Mouse (Mus musculus): ENCODE results near the gene Rhoc. TPM values are rescaled to one million over a fixed set of nuclear protein-coding genes. Genes with fewer than 3 reads are reported as not detected.
"Not testable (repeated sequence)": the region's sequence is repeated elsewhere in the genome, so short reads cannot be mapped to it uniquely, and the experiment has no call there.

Gene Rhoc
- polyA plus RNA-seq, 1 experiment from 2014 or later, result 160 TPM

DNA sequence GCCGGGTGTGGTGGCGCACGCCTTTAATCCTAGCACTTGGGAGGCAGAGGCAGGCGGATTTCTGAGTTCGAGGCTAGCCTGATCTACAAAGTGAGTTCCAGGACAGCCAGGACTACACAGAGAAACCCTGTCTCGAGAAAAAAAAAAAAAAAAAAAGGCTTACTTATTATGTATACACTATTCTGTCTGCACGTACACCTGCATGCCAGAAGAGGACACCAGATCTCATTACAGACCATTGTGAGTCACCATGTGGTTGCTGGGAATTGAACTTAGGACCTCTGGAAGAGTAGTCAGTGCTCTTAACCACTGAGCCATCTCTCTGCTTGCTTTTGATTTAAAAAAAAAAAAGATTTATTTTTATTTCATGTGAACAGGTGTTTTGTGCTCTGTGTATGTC lies 25.1 kb downstream of the Rhoc start:
- H3K27me3 ChIP-seq (ENCODE audit: control insufficient read depth, insufficient read depth, low read length); H3K36me3 ChIP-seq (ENCODE audit: control insufficient read depth, insufficient read depth, low read length); H3K4me3 ChIP-seq (ENCODE audit: low read depth, low read length); H3K27ac ChIP-seq (replicated peaks; ENCODE audit: low read depth, low read length); H3K4me2 ChIP-seq (ENCODE audit: low read depth, severe bottlenecking); H3K4me1 ChIP-seq (ENCODE audit: control insufficient read depth, insufficient read depth, low read length); ATAC-seq (ENCODE audit: insufficient number of reproducible peaks, low FRiP score, low TSS enrichment, low read depth); DNase-seq (ENCODE audit: low spot score); H3K9ac ChIP-seq (ENCODE audit: low read length); H3K9me3 ChIP-seq (ENCODE audit: control insufficient read depth, low read length): not testable (repeated sequence)
- 93% methylated on average over 7 of the region's 7 CpGs for WGBS

GRCm38 (mm10) chr3:104814746-104815145 lies 26.6 kb downstream of the Rhoc start:
- no peak for DNase-seq (ENCODE audit: low spot score)
- no peak for ATAC-seq (ENCODE audit: insufficient number of reproducible peaks, low FRiP score, low TSS enrichment, low read depth)
- H3K4me3 ChIP-seq (ENCODE audit: low read depth, low read length), result no peak overlapping the region
- no peaks in the 10 kb centered on the region for H3K36me3 ChIP-seq (ENCODE audit: control insufficient read depth, insufficient read depth, low read length)
- no peak overlapping the region for H3K27ac ChIP-seq (replicated peaks; ENCODE audit: low read depth, low read length)
- H3K9ac ChIP-seq (ENCODE audit: low read length), result no peak overlapping the region
- H3K27me3 ChIP-seq (ENCODE audit: control insufficient read depth, insufficient read depth, low read length), result no peaks in the 10 kb centered on the region
- no peaks in the 10 kb centered on the region for H3K9me3 ChIP-seq (ENCODE audit: control insufficient read depth, low read length)
- peaks cover 12% of the 10 kb centered on the region for H3K4me1 ChIP-seq (ENCODE audit: control insufficient read depth, insufficient read depth, low read length)
- no peak overlapping the region for H3K4me2 ChIP-seq (ENCODE audit: low read depth, severe bottlenecking)
- 100% methylated on average over 1 of the region's 1 CpGs for WGBS

DNA sequence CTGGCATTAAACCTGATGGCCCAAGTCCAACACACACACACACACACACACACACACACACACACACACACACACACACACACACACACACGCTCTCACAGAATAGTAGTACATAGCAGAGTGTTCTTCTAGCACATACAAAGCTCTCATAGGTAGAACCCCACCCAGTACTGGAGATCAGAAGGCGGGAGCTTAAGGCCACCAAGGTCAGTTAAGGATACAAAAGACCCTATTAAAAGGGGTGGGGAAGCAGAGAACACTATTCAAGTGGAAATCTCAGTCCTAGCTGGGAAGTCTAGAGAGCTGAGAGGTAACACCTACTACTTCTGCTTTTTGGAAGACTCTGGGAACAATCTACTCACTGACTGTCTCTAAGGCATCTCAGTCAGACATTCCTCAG lies 27.2 kb downstream of the Rhoc start:
- Histone ChIP-seq H3K27ac (replicated peaks; ENCODE audit: low read depth, low read length) (no peak overlapping the region), H3K27me3 (ENCODE audit: control insufficient read depth, insufficient read depth, low read length) (no peaks in the 10 kb centered on the region), H3K36me3 (ENCODE audit: control insufficient read depth, insufficient read depth, low read length) (no peaks in the 10 kb centered on the region), H3K9ac (ENCODE audit: low read length) (no peak overlapping the region), H3K4me1 (ENCODE audit: control insufficient read depth, insufficient read depth, low read length) (peaks cover 12% of the 10 kb centered on the region), H3K4me2 (ENCODE audit: low read depth, severe bottlenecking) (no peak overlapping the region), H3K9me3 (ENCODE audit: control insufficient read depth, low read length) (no peaks in the 10 kb centered on the region), H3K4me3 (ENCODE audit: low read depth, low read length) (no peak overlapping the region)
- 91% methylated on average over 2 of the region's 2 CpGs for WGBS
- DNase-seq (ENCODE audit: low spot score), result no peak
- ATAC-seq (ENCODE audit: insufficient number of reproducible peaks, low FRiP score, low TSS enrichment, low read depth), result no peak

DNA sequence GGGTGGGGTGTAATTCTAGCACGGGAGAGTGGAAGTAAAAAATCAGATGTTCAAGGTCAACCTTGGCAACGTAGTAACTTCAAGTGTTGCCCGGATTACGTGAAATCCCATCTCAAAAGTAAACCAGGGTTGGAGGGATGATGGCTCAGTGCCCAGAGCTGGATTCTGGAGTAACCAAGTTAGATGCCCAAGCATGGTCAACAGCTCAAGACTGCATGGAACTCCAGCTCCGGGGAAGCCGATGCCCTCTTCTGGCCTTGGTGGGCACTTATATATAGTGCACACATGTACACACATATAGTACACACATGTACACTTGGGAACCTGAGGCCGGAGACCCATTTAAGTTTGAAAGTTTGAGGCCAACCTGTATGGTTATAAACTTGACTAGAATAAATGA lies 28.0 kb downstream of the Rhoc start:
- ATAC-seq (ENCODE audit: insufficient number of reproducible peaks, low FRiP score, low TSS enrichment, low read depth) (no peak), DNase-seq (ENCODE audit: low spot score) (no peak)
- H3K9ac ChIP-seq (ENCODE audit: low read length), result no peak overlapping the region
- no peaks in the 10 kb centered on the region for H3K36me3 ChIP-seq (ENCODE audit: control insufficient read depth, insufficient read depth, low read length)
- 96% methylated on average over 7 of the region's 7 CpGs for WGBS
- peaks cover 12% of the 10 kb centered on the region for H3K4me1 ChIP-seq (ENCODE audit: control insufficient read depth, insufficient read depth, low read length)
- H3K4me2 ChIP-seq (ENCODE audit: low read depth, severe bottlenecking), result peak overlapping the region; percentile 70; the same call in 1 of the 2 replicates
- H3K27me3 ChIP-seq (ENCODE audit: control insufficient read depth, insufficient read depth, low read length), result no peaks in the 10 kb centered on the region
- H3K9me3 ChIP-seq (ENCODE audit: control insufficient read depth, low read length), result no peaks in the 10 kb centered on the region
- H3K4me3 ChIP-seq (ENCODE audit: low read depth, low read length), result no peak overlapping the region
- no peak overlapping the region for H3K27ac ChIP-seq (replicated peaks; ENCODE audit: low read depth, low read length)

DNA sequence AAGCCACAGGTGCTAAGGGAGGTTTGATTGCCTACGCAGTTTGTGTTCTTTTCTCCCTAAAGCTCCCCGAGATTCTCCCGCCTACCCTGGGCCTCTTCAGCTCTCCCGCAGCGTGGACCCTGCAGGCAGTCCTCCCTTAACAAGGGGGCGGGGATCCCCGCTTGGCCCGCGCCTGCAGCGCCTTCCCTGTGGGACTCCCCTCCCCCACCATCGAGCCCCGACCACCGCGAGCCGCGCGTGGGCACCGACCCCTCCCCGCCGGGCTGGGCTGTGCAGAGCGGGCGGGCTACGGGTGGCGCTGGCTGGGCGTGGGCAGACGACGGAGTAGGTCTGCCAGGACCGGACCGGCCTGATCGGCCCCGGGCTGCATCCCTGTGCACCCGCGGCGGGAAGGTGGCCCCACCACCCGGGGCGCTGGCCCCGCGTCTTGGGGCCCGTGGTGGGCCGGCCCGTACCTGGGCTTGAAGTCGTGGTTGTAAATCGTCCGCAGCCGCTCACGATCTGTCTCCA lies 29.4 kb downstream of the Rhoc start:
- peak; percentile 57 for ATAC-seq (ENCODE audit: insufficient number of reproducible peaks, low FRiP score, low TSS enrichment, low read depth)
- peaks cover 1% of the 10 kb centered on the region; the same call in 1 of the 2 replicates for H3K36me3 ChIP-seq (ENCODE audit: control insufficient read depth, insufficient read depth, low read length)
- H3K4me3 ChIP-seq (ENCODE audit: low read depth, low read length), result peak overlapping the region; percentile 95
- WGBS, result under 1% methylated on average over 46 of the region's 46 CpGs
- H3K4me1 ChIP-seq (ENCODE audit: control insufficient read depth, insufficient read depth, low read length), result peaks cover 12% of the 10 kb centered on the region
- peak overlapping the region; percentile 94 for H3K9ac ChIP-seq (ENCODE audit: low read length)
- peak overlapping the region; percentile 70 for H3K4me2 ChIP-seq (ENCODE audit: low read depth, severe bottlenecking)
- H3K27ac ChIP-seq (replicated peaks; ENCODE audit: low read depth, low read length), result peak overlapping the region; percentile 92
- peak; percentile 78 for DNase-seq (ENCODE audit: low spot score)
- no peaks in the 10 kb centered on the region for H3K9me3 ChIP-seq (ENCODE audit: control insufficient read depth, low read length)
- no peaks in the 10 kb centered on the region for H3K27me3 ChIP-seq (ENCODE audit: control insufficient read depth, insufficient read depth, low read length)

DNA sequence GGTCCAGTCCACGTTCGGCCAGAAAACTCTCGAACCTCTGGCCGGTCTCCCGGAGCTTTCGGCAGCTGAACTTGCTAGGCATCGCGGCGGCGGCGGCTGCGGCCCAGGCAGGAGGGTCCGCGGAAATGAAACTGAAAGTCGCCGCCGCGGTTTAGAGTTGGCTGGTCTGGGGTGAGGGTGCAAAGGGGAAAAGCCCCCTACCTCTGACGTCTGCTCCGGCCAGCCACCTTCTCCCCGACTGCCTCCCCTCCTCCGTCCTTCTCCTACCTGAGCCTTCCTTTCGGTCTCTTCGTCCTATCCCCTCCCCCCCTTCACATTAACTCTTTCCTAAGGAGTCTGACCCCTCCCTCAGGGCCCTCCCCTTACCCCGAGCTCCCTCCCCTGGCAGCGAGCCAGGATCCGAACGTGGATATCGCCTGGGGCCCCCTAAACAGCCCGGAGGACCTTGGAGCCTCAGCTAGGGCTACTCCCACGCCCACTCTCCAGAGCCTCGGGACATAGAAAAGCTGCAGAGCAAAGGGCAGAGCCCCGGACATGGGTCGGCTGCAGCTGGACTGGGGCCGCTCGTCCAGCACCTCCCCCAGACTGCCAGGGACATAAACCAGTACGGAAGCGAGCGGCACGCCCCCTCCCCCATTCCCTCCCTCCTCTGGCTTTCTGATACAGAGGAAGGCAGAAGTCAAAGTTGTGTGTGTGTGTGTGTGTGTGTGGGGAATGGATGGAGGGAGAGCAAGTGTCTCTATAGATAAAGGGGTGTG lies 30.0 kb downstream of the Rhoc start, which contains the start of gene Mov10:
TSS of gene Mov10 (minus strand) at position 573 of the 758 bp plus-strand sequence.
- ATAC-seq (ENCODE audit: insufficient number of reproducible peaks, low FRiP score, low TSS enrichment, low read depth) (peak; percentile 84), DNase-seq (ENCODE audit: low spot score) (peak; percentile 88)
- H3K27ac ChIP-seq (replicated peaks; ENCODE audit: low read depth, low read length), result peak within 1 kb of the TSS; percentile 92
- no peaks in the 10 kb centered on the region for H3K9me3 ChIP-seq (ENCODE audit: control insufficient read depth, low read length)
- H3K9ac ChIP-seq (ENCODE audit: low read length), result peak within 1 kb of the TSS; percentile 94
- peaks cover 12% of the 10 kb centered on the region for H3K4me1 ChIP-seq (ENCODE audit: control insufficient read depth, insufficient read depth, low read length)
- 0% methylated on average over 40 of the region's 40 CpGs for WGBS
- peak within 1 kb of the TSS; percentile 95 for H3K4me3 ChIP-seq (ENCODE audit: low read depth, low read length)
- H3K36me3 ChIP-seq (ENCODE audit: control insufficient read depth, insufficient read depth, low read length), result peaks cover 3% of the 10 kb centered on the region; the same call in 1 of the 2 replicates
- H3K4me2 ChIP-seq (ENCODE audit: low read depth, severe bottlenecking), result peak within 1 kb of the TSS; percentile 70
- H3K27me3 ChIP-seq (ENCODE audit: control insufficient read depth, insufficient read depth, low read length), result no peaks in the 10 kb centered on the region

DNA sequence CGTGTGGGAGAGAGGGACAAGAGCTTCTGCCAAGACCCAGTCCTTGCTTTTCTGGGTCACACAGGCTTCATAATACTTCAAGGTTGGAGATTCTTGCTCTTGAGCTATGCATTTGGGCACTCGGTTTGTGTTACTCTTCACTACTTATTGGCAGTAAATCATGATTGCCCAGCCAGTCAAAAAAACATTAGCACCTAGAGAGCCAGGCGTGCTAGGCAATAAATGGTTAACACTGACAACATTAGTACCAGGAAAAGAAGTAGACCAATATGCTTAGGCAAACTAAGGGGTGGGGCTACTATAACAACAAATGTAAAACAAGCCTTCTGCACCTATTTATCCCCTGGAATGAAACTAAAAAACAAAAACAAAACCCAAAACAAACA lies 30.6 kb downstream of the Rhoc start:
- peak overlapping the region; percentile 95 for H3K4me3 ChIP-seq (ENCODE audit: low read depth, low read length)
- peak overlapping the region; percentile 94; the same call in 1 of the 2 replicates for H3K9ac ChIP-seq (ENCODE audit: low read length)
- H3K36me3 ChIP-seq (ENCODE audit: control insufficient read depth, insufficient read depth, low read length), result peaks cover 3% of the 10 kb centered on the region; the same call in 1 of the 2 replicates
- no peaks in the 10 kb centered on the region for H3K27me3 ChIP-seq (ENCODE audit: control insufficient read depth, insufficient read depth, low read length)
- no peak for DNase-seq (ENCODE audit: low spot score)
- no peaks in the 10 kb centered on the region for H3K9me3 ChIP-seq (ENCODE audit: control insufficient read depth, low read length)
- peaks cover 12% of the 10 kb centered on the region for H3K4me1 ChIP-seq (ENCODE audit: control insufficient read depth, insufficient read depth, low read length)
- H3K27ac ChIP-seq (replicated peaks; ENCODE audit: low read depth, low read length), result peak overlapping the region; percentile 92; the same call in 1 of the 2 replicates
- no peak for ATAC-seq (ENCODE audit: insufficient number of reproducible peaks, low FRiP score, low TSS enrichment, low read depth)
- WGBS, result 2% methylated on average over 3 of the region's 3 CpGs
- peak overlapping the region; percentile 70 for H3K4me2 ChIP-seq (ENCODE audit: low read depth, severe bottlenecking)

GRCm38 (mm10) chr3:104820426-104820825 lies 32.3 kb downstream of the Rhoc start:
- Histone ChIP-seq H3K27ac (replicated peaks; ENCODE audit: low read depth, low read length) (no peak overlapping the region), H3K9me3 (ENCODE audit: control insufficient read depth, low read length) (no peaks in the 10 kb centered on the region), H3K36me3 (ENCODE audit: control insufficient read depth, insufficient read depth, low read length) (peaks cover 3% of the 10 kb centered on the region; the same call in 1 of the 2 replicates), H3K4me2 (ENCODE audit: low read depth, severe bottlenecking) (no peak overlapping the region), H3K4me1 (ENCODE audit: control insufficient read depth, insufficient read depth, low read length) (peaks cover 12% of the 10 kb centered on the region), H3K27me3 (ENCODE audit: control insufficient read depth, insufficient read depth, low read length) (no peaks in the 10 kb centered on the region), H3K4me3 (ENCODE audit: low read depth, low read length) (no peak overlapping the region), H3K9ac (ENCODE audit: low read length) (no peak overlapping the region)
- no peak for DNase-seq (ENCODE audit: low spot score)
- no peak for ATAC-seq (ENCODE audit: insufficient number of reproducible peaks, low FRiP score, low TSS enrichment, low read depth)
- 44% methylated on average over 1 of the region's 1 CpGs for WGBS
